Mouse (Mus musculus): ENCODE measurements around the gene Fbxo8.
A peak's percentile ranks its signal among the peaks of the same experiment; 100 is the strongest.

The Fbxo8 gene

DNA sequence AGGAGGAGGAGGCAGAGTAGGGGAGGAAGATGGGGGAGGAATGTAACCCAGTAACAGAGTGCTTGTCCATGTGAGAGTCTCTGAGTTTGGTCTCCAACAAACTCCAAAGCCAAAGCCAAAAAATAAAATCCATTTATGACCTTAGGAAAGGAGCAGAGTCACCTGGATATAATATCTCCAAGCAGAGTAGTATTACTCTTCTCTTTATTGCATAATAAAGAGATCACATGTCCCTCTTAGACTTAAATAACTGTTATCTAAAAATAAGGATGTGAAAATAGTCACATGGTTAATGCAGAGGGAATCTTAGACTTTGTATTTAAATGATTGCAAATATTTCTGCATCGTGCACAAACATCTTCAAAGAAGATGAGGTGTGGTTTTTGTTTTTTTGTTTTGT lies 63.3 kb downstream of the Fbxo8 start:
- DNase-seq, result no peak

DNA sequence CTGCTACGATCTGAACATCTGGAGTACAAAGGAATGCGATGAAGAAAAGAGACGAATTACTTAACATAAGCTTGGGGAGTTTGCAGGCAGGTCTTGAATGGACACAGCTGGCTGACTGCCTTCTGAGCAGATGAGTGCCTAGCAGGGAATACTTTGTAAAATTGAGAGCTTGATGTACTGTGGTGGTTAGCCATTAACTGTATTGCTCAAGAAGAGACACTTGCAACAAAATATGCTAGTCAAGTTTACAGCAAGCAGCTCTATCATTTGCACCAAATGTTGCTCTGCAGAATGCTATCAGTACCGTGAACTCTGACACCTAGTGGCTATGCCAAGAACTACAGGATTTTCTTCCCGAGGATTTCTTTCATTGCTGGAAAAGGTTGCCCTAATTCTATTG lies 64.1 kb downstream of the Fbxo8 start:
- peak in 1 of 2 experiments; percentile 72 for DNase-seq

DNA sequence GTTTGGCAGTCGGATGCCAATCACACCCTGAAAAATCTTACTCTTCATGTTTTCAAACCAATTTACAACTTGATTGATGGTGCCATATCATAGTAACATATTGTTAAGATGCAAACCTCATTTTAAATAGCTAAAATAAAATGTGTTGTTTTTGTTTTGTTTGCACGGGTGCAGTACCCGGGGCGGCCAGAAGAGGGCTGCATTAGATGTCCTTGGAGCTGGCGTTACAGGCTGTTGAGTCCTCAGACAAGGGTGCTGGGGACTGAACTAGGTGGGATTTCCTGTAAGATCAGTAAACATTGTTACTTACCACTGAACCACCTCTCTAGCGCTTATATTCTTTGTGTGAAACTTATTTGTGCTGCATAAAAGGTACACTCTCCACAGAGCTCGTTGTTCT lies 65.4 kb downstream of the Fbxo8 start:
- peak in 1 of 2 experiments; percentile 66 for DNase-seq

GRCm38 (mm10) chr8:56617271-56617670 lies 66.4 kb downstream of the Fbxo8 start:
- DNase-seq, result no peak

DNA sequence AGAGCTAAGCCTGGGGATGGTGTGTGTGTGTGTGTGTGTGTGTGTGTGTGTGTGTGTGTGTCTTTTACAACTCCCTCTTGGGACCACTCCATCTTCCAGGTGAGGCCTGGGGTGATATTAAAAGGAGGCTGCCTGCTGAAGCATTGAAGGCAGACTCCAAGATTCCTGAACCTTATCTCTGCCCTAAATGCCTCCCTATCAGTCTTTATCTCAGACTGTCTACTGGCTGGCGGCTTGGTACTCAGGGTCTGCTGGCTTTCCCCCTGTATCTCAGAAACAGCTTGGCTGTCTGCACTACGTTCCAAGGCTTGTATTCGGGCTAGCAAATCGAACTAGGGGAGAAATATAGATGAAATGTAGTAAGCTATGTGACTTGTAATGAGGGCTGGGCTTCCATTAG lies 68.2 kb downstream of the Fbxo8 start:
- DNase-seq, result no peak

- DNase-seq, result no peak
These were observed 68.7 kb downstream of the Fbxo8 start for GRCm38 (mm10) chr8:56619571-56619970.

DNA sequence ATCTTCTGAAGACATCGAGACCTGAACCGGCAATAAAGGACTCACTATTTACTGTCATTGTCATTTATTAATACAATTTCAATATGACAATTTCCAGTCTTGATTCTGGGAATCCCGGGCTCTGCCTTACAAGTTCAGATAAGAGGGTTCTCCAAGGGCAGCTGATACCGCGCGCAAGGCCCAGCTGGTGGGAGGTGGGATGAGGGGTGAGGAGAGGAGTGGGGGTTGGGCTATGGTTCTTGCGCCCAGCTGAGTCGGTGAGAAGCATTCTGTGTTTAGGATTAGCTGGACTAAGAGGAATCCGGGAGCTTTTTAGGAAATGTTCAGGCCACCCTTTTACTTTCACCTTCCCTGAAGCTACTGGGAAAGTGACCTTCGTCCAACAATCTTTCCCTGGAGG lies 69.8 kb downstream of the Fbxo8 start:
- DNase-seq, result no peak

DNA sequence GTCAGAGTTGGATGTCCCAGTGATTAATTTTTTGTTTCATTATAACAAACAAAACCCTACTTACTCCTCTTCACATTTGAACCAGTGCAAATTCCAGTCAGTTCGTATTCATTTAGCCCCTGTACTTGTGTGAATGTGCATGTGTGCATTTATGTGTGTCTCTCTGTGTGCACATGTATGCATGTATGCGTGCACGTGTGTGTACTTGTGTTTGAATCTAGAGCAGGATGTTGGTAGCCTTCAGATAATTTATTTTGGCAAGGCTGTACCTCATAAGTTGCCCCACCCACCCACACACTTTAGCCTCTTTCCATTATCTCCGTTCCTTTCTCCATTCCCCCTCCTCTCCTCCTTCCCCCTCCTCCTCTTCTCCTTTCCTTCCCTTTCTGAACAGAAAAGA lies 70.2 kb downstream of the Fbxo8 start:
- no peak for DNase-seq

GRCm38 (mm10) chr8:56622470-56623024 lies 71.7 kb downstream of the Fbxo8 start:
- no peak for DNase-seq

DNA sequence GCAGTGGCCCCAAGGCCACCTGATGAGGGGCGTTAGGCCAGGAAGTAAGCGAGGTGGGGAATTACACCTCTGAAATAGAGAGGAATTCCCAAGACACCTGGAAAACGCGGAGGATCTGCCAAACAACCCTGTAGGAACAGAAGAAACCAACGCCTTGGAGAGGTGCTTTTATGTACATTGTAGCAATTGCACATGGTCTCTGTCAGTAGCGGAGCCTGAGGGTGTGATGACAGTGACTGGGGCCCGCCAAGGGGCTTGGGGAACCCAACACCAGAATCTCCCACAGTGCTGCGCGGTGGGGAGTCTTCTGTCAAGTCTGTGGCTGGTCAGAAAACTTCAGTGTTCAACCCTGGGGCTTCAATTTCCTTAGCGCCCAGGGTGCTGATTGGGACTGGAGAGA lies 72.5 kb downstream of the Fbxo8 start:
- DNase-seq, result no peak

DNA sequence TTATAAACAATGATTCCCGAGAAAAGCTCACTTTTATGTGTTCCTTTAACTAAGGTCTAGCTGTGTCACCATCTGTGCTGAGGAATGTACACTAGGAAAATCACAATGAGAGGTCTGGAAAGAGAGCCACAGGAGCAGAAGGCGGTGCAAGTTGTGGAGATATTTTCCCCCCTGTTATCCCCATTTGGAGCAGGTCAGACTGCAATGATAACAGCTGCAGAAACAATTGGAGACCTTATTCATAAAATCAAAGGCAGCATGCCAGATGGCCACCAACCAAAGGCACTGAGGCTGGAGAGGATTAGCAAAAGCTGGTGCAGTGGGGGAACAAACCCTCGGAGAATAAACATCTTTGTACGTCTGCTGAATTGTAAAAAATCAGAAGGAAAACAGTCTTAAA lies 78.3 kb downstream of the Fbxo8 start:
- no peak for DNase-seq

GRCm38 (mm10) chr8:56639277-56639676 lies 88.4 kb downstream of the Fbxo8 start:
- DNase-seq, result no peak
